Mouse (Mus musculus): ENCODE measurements around the gene Psmd4. TPM values are rescaled to one million over a fixed set of nuclear protein-coding genes. Genes with fewer than 3 reads are reported as not detected.
"Not testable (repeated sequence)": the region's sequence is repeated elsewhere in the genome, so short reads cannot be mapped to it uniquely, and the experiment has no call there.

Psmd4 gene
- total RNA-seq (2021), result 100 to 1,000 TPM; 154 to 156 TPM

- peak; percentile 98 to 99 for DNase-seq (ENCODE audit: low spot score in 2 of 2)
- intact Hi-C loops (cut with DNase I), result loop anchor here (1.0 kb wide), 1 partner anchor 26 kb away; no protein-coding TSS in a partner anchor
These were observed at the start of gene Psmd4 for GRCm38 (mm10) chr3:95042166-95042837. TSS of gene Psmd4 (minus strand) at chr3:95042614.

- peak in 1 of 2 experiments; percentile 51 for DNase-seq (ENCODE audit: low spot score in 2 of 2)
- intact Hi-C loops (cut with DNase I), result loop anchor here (2.0 kb wide), 1 partner anchor 17 kb away; no protein-coding TSS in a partner anchor
These were observed 45.7 kb upstream of the Psmd4 start for GRCm38 (mm10) chr3:95088071-95088470.

- DNase-seq (ENCODE audit: low spot score in 2 of 2), result no peak
- intact Hi-C loops (cut with DNase I), result no loop called here
These were observed 29.2 kb upstream of the Psmd4 start for GRCm38 (mm10) chr3:95071606-95072005.

- peak in 1 of 2 experiments; percentile 63 for DNase-seq (ENCODE audit: low spot score in 2 of 2)
- intact Hi-C loops (cut with DNase I), result no loop called here
These were observed 24.2 kb upstream of the Psmd4 start for GRCm38 (mm10) chr3:95066570-95066969.

GRCm38 (mm10) chr3:95066095-95066494, 23.7 kb upstream of the Psmd4 start:
- intact Hi-C loops (cut with DNase I), result no loop called here
- no peak for DNase-seq (ENCODE audit: low spot score in 2 of 2)

GRCm38 (mm10) chr3:95065553-95065952, 23.1 kb upstream of the Psmd4 start:
- intact Hi-C loops (cut with DNase I), result no loop called here
- no peak for DNase-seq (ENCODE audit: low spot score in 2 of 2)

- intact Hi-C loops (cut with DNase I), result no loop called here
- DNase-seq (ENCODE audit: low spot score in 2 of 2), result no peak
These were observed 21.3 kb upstream of the Psmd4 start for GRCm38 (mm10) chr3:95063741-95064140.

GRCm38 (mm10) chr3:95058078-95058477, 15.7 kb upstream of the Psmd4 start:
- DNase-seq (ENCODE audit: low spot score in 2 of 2), result peak in 1 of 2 experiments; percentile 80
- intact Hi-C loops (cut with DNase I), result no loop called here

GRCm38 (mm10) chr3:95056275-95056674, 13.9 kb upstream of the Psmd4 start:
- intact Hi-C loops (cut with DNase I), result no loop called here
- DNase-seq (ENCODE audit: low spot score in 2 of 2), result no peak

GRCm38 (mm10) chr3:95054481-95055260, 12.3 kb upstream of the Psmd4 start:
- intact Hi-C loops (cut with DNase I), result no loop called here
- DNase-seq (ENCODE audit: low spot score in 2 of 2), result peak in 1 of 2 experiments; percentile 28

GRCm38 (mm10) chr3:95053701-95054100, 11.3 kb upstream of the Psmd4 start:
- peak; percentile 26 to 44 for DNase-seq (ENCODE audit: low spot score in 2 of 2)

GRCm38 (mm10) chr3:95052959-95053358, 10.5 kb upstream of the Psmd4 start:
- intact Hi-C loops (cut with DNase I), result loop anchor here (2.0 kb wide), 1 partner anchor 54 kb away; the partner anchor contains the start of gene Pip5k1a
- DNase-seq (ENCODE audit: low spot score in 2 of 2), result peak; percentile 42 to 60

More at GRCm38 (mm10) chr3:95053701-95054100, 11.3 kb upstream of the Psmd4 start:
- intact Hi-C loops (cut with DNase I), result loop anchor here (2.0 kb wide), 1 partner anchor 53 kb away; the partner anchor contains the start of gene Pip5k1a

- intact Hi-C loops (cut with DNase I), result no loop called here
- no peak for DNase-seq (ENCODE audit: low spot score in 2 of 2)
These were observed 5.5 kb upstream of the Psmd4 start for GRCm38 (mm10) chr3:95047914-95048313.

- intact Hi-C loops (cut with DNase I), result no loop called here
- no peak for DNase-seq (ENCODE audit: low spot score in 2 of 2)
These were observed 4.1 kb upstream of the Psmd4 start for GRCm38 (mm10) chr3:95046462-95047057.

GRCm38 (mm10) chr3:95043251-95043650, 837 bp upstream of the Psmd4 start:
- no peak for DNase-seq (ENCODE audit: low spot score in 2 of 2)
- intact Hi-C loops (cut with DNase I), result no loop called here

GRCm38 (mm10) chr3:95042838-95043229, 420 bp upstream of the Psmd4 start:
- intact Hi-C loops (cut with DNase I), result loop anchor here (1.0 kb wide), 1 partner anchor 27 kb away; no protein-coding TSS in a partner anchor
- no peak for DNase-seq (ENCODE audit: low spot score in 2 of 2)

GRCm38 (mm10) chr3:95041625-95042024, 789 bp downstream of the Psmd4 start:
- intact Hi-C loops (cut with DNase I), result loop anchor here (1.0 kb wide), 1 partner anchor 25 kb away; no protein-coding TSS in a partner anchor

GRCm38 (mm10) chr3:95029953-95030352, 12.5 kb downstream of the Psmd4 start:
- intact Hi-C loops (cut with DNase I), result no loop called here
- DNase-seq (ENCODE audit: low spot score in 2 of 2), result no peak

More at GRCm38 (mm10) chr3:95041625-95042024, 789 bp downstream of the Psmd4 start:
- no peak for DNase-seq (ENCODE audit: low spot score in 2 of 2)

- DNase-seq (ENCODE audit: low spot score in 2 of 2); intact Hi-C loops (cut with DNase I): not testable (repeated sequence)
These were observed 13.1 kb downstream of the Psmd4 start for GRCm38 (mm10) chr3:95029291-95029827.

GRCm38 (mm10) chr3:95028603-95029002, 13.8 kb downstream of the Psmd4 start:
- no peak for DNase-seq (ENCODE audit: low spot score in 2 of 2)
- intact Hi-C loops (cut with DNase I), result no loop called here

All from left cerebral cortex, postnatal 25 days (tissue).